Mouse (Mus musculus) small intestine, adult 2 months (tissue): Measurements from ENCODE around the gene Fam124b.

Source experiments
- CTCF ChIP-seq: fragments of 200-500 bp; IDR thresholded peaks from 2 replicates; pipeline ENCODE4 v1.5.1; 2012; ENCODE audit warnings: low read depth, mild to moderate bottlenecking, control low read depth, inconsistent platforms, low read length, moderate library complexity, mixed read lengths; ENCODE audit not compliant: insufficient replicate concordance, insufficient read length; ENCODE audit errors: extremely low read depth
- POLR2A ChIP-seq: fragments of 200-500 bp; IDR thresholded peaks from 2 replicates; pipeline ENCODE4 v1.6.1; 2012; ENCODE audit warnings: low read depth, mild to moderate bottlenecking, control low read depth, inconsistent platforms, low read length, moderate library complexity

- TF ChIP-seq POLR2A, result no peak
- no peak for TF ChIP-seq CTCF
Measured at GRCm38 (mm10) chr1:80181414-80181805, 36.9 kb downstream of the Fam124b start.
